Mouse (Mus musculus): ENCODE measurements around the gene Pla2g4e. TPM values are rescaled to one million over a fixed set of nuclear protein-coding genes. Genes with fewer than 3 reads are reported as not detected.

Pla2g4e gene
- polyA plus RNA-seq, 1 experiment from 2014 or later, result not detected

DNA sequence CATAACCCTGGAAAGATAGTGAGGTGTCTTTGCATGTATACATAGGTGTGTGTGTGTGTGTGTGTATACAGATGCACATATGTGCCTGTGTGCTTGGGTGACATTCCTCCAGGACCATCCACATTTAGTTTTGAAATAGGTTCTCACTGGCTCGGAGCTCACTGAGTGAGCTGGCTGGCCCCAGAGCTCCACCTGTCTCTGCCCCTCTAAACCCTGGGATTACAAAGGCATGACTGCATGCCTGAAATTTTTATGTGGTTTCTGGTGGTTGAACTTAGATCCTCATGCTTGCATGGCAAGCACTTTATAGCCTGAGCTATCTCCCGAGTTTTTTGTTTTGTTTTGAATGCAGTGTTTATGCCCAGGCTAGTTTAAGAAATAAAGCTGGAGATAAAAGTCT, 98.6 kb downstream of the Pla2g4e start:
- no peaks in the 10 kb centered on the region for H3K4me1 ChIP-seq (ENCODE audit: insufficient read depth)
- DNase-seq, result no peak
- no peaks in the 10 kb centered on the region for H3K27me3 ChIP-seq (ENCODE audit: insufficient read depth, low read length)
- WGBS (ENCODE audit: insufficient replicate concordance), result 75% methylated on average over 2 of the region's 2 CpGs
- H3K9me3 ChIP-seq (ENCODE audit: low read length), result no peaks in the 10 kb centered on the region
- H3K4me2 ChIP-seq (ENCODE audit: low read depth, low read length), result no peak overlapping the region
- no peak overlapping the region for H3K9ac ChIP-seq (replicated peaks)
- TF ChIP-seq CTCF (IDR thresholded peaks at IDR 0.05; ENCODE audit: low read depth) (no peak), EP300 (IDR thresholded peaks at IDR 0.05; ENCODE audit: low read depth) (no peak)
- no peak overlapping the region for H3K4me3 ChIP-seq (ENCODE audit: low read depth, low read length)
- H3K27ac ChIP-seq (ENCODE audit: low read depth), result no peak overlapping the region
- no peak for ATAC-seq
- 0 out of 2 replicates have a peak, but pooled peaks cover 2% of the 10 kb centered on the region for H3K36me3 ChIP-seq (replicated peaks; ENCODE audit: insufficient read depth, low read length)

DNA sequence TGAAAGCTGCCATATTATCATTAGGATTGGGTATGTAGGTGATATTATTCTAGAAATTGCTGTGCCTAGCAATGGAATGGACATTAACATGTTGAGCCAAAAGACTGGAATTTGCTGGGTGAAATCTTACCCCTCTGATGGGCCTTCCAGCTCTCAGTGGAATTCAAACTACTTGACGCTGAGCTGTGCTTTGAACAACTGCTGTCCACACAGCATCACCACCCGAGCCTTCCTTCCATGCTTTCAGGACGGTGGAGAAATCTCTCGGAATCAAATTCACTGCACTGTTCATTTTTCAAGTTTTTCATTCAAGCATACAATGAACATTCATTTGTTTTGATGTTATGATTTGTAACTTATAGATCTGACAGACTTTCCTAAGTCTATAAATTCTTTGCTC, 100.7 kb downstream of the Pla2g4e start:
- Histone ChIP-seq H3K27ac (ENCODE audit: low read depth) (no peak overlapping the region), H3K9me3 (ENCODE audit: low read length) (no peaks in the 10 kb centered on the region), H3K4me2 (ENCODE audit: low read depth, low read length) (no peak overlapping the region), H3K36me3 (replicated peaks; ENCODE audit: insufficient read depth, low read length) (0 out of 2 replicates have a peak, but pooled peaks cover 2% of the 10 kb centered on the region), H3K4me1 (ENCODE audit: insufficient read depth) (no peaks in the 10 kb centered on the region), H3K27me3 (ENCODE audit: insufficient read depth, low read length) (no peaks in the 10 kb centered on the region), H3K4me3 (ENCODE audit: low read depth, low read length) (no peak overlapping the region), H3K9ac (replicated peaks) (no peak overlapping the region)
- WGBS (ENCODE audit: insufficient replicate concordance), result 87% methylated on average over 4 of the region's 4 CpGs
- TF ChIP-seq EP300 (IDR thresholded peaks at IDR 0.05; ENCODE audit: low read depth) (no peak), CTCF (IDR thresholded peaks at IDR 0.05; ENCODE audit: low read depth) (no peak)
- no peak for ATAC-seq
- DNase-seq, result no peak

DNA sequence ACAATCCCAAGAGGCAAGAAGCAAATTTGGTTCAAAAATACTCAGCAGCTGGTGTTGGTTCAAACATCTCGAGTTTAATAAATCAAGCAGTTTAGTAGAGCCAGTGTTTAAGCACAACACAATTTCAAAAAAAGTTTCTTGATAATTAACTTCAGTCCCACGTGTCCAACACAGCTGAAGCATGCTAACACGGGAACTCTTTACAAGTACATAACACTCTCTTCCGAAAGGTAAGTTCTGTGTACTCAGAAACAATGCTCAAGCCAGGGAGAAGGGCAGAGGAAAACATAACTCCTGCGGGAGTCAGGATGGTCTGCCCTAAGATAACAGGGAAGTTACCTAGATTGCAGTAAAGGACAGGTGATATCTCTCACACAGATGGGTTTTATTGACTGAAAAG, 102.8 kb downstream of the Pla2g4e start:
- TF ChIP-seq EP300 (IDR thresholded peaks at IDR 0.05; ENCODE audit: low read depth) (no peak), CTCF (IDR thresholded peaks at IDR 0.05; ENCODE audit: low read depth) (no peak)
- Histone ChIP-seq H3K4me2 (ENCODE audit: low read depth, low read length) (no peak overlapping the region), H3K4me1 (ENCODE audit: insufficient read depth) (no peaks in the 10 kb centered on the region), H3K36me3 (replicated peaks; ENCODE audit: insufficient read depth, low read length) (0 out of 2 replicates have a peak, but pooled peaks cover 1% of the 10 kb centered on the region), H3K27ac (ENCODE audit: low read depth) (no peak overlapping the region), H3K27me3 (ENCODE audit: insufficient read depth, low read length) (no peaks in the 10 kb centered on the region), H3K9me3 (ENCODE audit: low read length) (no peaks in the 10 kb centered on the region), H3K9ac (replicated peaks) (no peak overlapping the region), H3K4me3 (ENCODE audit: low read depth, low read length) (no peak overlapping the region)
- 74% methylated on average over 5 of the region's 5 CpGs for WGBS (ENCODE audit: insufficient replicate concordance)
- ATAC-seq (no peak), DNase-seq (no peak)

DNA sequence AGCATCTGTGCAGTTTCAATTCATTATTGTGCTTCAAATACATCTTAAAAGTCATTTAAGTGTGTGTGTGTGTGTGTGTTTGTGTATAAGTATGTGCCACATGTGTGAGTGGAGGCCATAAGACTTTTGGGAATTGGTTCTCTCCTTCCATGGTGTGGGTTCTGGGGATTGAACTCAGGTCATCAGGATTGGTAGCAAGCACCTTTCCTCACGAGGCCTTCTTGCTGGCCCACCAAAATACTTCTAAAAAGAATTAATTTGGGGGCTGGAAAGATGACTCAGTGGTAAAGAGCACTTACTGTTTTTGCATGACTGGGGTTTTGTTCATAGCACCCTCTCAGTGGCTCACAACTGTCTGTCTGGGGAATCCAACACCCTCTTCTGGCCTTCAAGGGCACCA, 103.5 kb downstream of the Pla2g4e start:
- H3K27me3 ChIP-seq (ENCODE audit: insufficient read depth, low read length), result no peaks in the 10 kb centered on the region
- WGBS (ENCODE audit: insufficient replicate concordance), result 73% methylated on average over 1 of the region's 1 CpGs
- no peak overlapping the region for H3K9ac ChIP-seq (replicated peaks)

DNA sequence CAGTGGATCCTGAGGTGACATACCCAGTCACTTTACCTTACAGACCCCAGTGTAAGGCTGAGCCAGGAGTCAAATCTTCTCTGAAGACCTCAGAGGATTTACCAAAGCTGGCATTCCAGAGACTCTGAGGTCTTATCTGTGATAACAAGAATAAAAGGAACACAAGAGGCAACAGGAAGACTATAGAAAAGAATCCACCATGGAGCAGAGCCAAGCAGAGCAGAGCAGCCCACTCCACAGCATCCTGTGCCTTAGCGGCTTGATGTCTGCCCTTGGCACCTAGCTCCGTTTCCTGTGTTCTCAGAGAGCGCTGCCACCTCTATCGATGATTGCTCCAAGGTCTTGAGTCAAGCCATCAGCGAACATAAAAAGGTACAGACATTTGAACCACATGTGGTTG, 104.8 kb downstream of the Pla2g4e start:
- DNase-seq, result no peak

More for the DNA sequence above, 103.5 kb downstream of the Pla2g4e start:
- no peak overlapping the region for H3K27ac ChIP-seq (ENCODE audit: low read depth)
- ATAC-seq (no peak), DNase-seq (no peak)
- no peaks in the 10 kb centered on the region for H3K9me3 ChIP-seq (ENCODE audit: low read length)
- H3K4me2 ChIP-seq (ENCODE audit: low read depth, low read length), result no peak overlapping the region
- no peaks in the 10 kb centered on the region for H3K4me1 ChIP-seq (ENCODE audit: insufficient read depth)
- H3K36me3 ChIP-seq (replicated peaks; ENCODE audit: insufficient read depth, low read length), result no peaks in the 10 kb centered on the region
- no peak for TF ChIP-seq CTCF (IDR thresholded peaks at IDR 0.05; ENCODE audit: low read depth)
- TF ChIP-seq EP300 (IDR thresholded peaks at IDR 0.05; ENCODE audit: low read depth), result no peak
- no peak overlapping the region for H3K4me3 ChIP-seq (ENCODE audit: low read depth, low read length)

DNA sequence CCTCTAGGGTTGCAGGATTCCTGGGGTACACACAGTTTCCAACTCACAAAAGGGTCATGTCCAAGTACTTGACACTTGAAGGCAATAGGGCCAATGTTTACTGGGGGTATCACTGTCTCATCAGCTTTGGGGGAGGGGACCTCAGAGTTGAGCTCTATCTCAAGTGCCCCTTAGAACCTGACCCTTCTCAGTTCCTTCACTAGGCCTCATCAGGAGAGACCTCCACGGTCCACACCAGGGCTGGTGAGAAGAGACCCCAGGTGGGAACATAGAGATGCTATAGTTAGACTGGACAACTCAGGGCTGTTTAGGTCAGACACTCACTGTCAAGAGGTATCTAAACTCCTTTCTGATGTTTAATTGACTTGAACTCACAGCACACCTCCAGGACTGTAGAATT, 106.0 kb downstream of the Pla2g4e start:
- Histone ChIP-seq H3K36me3 (replicated peaks; ENCODE audit: insufficient read depth, low read length) (no peaks in the 10 kb centered on the region), H3K27me3 (ENCODE audit: insufficient read depth, low read length) (no peaks in the 10 kb centered on the region), H3K27ac (ENCODE audit: low read depth) (no peak overlapping the region), H3K9ac (replicated peaks) (no peak overlapping the region), H3K4me3 (ENCODE audit: low read depth, low read length) (no peak overlapping the region), H3K9me3 (ENCODE audit: low read length) (no peaks in the 10 kb centered on the region), H3K4me2 (ENCODE audit: low read depth, low read length) (no peak overlapping the region), H3K4me1 (ENCODE audit: insufficient read depth) (no peaks in the 10 kb centered on the region)
- 88% methylated on average over 1 of the region's 1 CpGs for WGBS (ENCODE audit: insufficient replicate concordance)
- ATAC-seq, result no peak
- TF ChIP-seq CTCF (IDR thresholded peaks at IDR 0.05; ENCODE audit: low read depth) (no peak), EP300 (IDR thresholded peaks at IDR 0.05; ENCODE audit: low read depth) (no peak)
- DNase-seq, result no peak

More for the DNA sequence above, 104.8 kb downstream of the Pla2g4e start:
- Histone ChIP-seq H3K27ac (ENCODE audit: low read depth) (no peak overlapping the region), H3K9me3 (ENCODE audit: low read length) (no peaks in the 10 kb centered on the region), H3K36me3 (replicated peaks; ENCODE audit: insufficient read depth, low read length) (no peaks in the 10 kb centered on the region), H3K27me3 (ENCODE audit: insufficient read depth, low read length) (no peaks in the 10 kb centered on the region), H3K4me3 (ENCODE audit: low read depth, low read length) (no peak overlapping the region), H3K9ac (replicated peaks) (no peak overlapping the region), H3K4me1 (ENCODE audit: insufficient read depth) (no peaks in the 10 kb centered on the region), H3K4me2 (ENCODE audit: low read depth, low read length) (no peak overlapping the region)
- 71% methylated on average over 5 of the region's 5 CpGs for WGBS (ENCODE audit: insufficient replicate concordance)
- ATAC-seq, result no peak
- TF ChIP-seq EP300 (IDR thresholded peaks at IDR 0.05; ENCODE audit: low read depth), result no peak

DNA sequence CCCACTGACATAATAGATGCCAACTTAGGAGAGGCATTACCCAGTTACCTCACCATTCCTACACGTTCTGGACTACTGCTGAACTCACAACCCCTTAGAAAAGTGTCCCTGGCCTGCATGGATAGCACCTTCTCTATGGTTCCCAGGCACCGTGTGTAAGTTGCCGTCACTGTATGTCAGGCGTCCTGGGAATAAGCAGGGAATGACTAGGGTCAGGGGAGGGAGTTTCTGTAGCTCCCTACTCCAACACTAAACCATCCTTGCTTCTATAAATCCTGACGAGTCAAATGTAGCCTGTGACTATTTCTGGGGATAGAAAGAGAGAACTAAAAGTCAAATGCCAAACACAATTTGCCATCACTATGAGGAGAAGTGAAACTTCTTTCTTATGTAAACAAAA, 107.9 kb downstream of the Pla2g4e start:
- H3K4me1 ChIP-seq (ENCODE audit: insufficient read depth), result no peaks in the 10 kb centered on the region
- no peaks in the 10 kb centered on the region for H3K27me3 ChIP-seq (ENCODE audit: insufficient read depth, low read length)
- no peak for TF ChIP-seq EP300 (IDR thresholded peaks at IDR 0.05; ENCODE audit: low read depth)
- TF ChIP-seq CTCF (IDR thresholded peaks at IDR 0.05; ENCODE audit: low read depth), result no peak
- WGBS (ENCODE audit: insufficient replicate concordance), result 64% methylated on average over 5 of the region's 5 CpGs
- DNase-seq (no peak), ATAC-seq (no peak)
- H3K36me3 ChIP-seq (replicated peaks; ENCODE audit: insufficient read depth, low read length), result no peaks in the 10 kb centered on the region
- H3K9me3 ChIP-seq (ENCODE audit: low read length), result no peaks in the 10 kb centered on the region
- H3K9ac ChIP-seq (replicated peaks), result no peak overlapping the region
- no peak overlapping the region for H3K4me3 ChIP-seq (ENCODE audit: low read depth, low read length)
- H3K27ac ChIP-seq (ENCODE audit: low read depth), result no peak overlapping the region
- H3K4me2 ChIP-seq (ENCODE audit: low read depth, low read length), result no peak overlapping the region
